Mouse (Mus musculus): ENCODE measurements around the gene Scg3. TPM values are rescaled to one million over a fixed set of nuclear protein-coding genes. Genes with fewer than 3 reads are reported as not detected.
A peak's percentile ranks its signal among the peaks of the same experiment; 100 is the strongest.
"Not testable (repeated sequence)": the region's sequence is repeated elsewhere in the genome, so short reads cannot be mapped to it uniquely, and the experiment has no call there.

Gene Scg3
- polyA plus RNA-seq, 1 experiment from 2014 or later = 0.57 TPM

DNA sequence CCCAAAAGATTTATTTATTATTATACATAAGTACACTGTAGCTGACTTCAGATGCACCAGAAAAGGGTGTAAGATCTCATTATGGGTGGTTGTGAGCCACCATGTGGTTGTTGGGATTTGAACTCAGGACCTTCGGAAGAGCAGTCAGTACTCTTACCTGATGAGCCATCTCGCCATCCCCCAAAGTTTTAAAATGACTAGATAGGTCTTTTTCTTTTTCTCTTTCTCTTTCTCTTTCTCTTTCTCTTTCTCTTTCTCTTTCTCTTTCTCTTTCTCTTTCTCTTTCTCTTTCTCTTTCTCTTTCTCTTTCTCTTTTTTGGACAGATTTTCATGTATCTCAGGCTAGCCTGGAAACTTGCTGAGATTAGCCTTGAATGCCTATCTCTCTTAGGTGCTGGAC is 64.1 kb downstream of the Scg3 start:
- H3K36me3 ChIP-seq; H3K4me1 ChIP-seq; H3K9me3 ChIP-seq; H3K4me3 ChIP-seq; H3K27ac ChIP-seq; DNase-seq (ENCODE audit: low spot score): not testable (repeated sequence)
- H3K27me3 ChIP-seq (ENCODE audit: insufficient read depth, poor library complexity, severe bottlenecking) = peaks cover 10% of the 10 kb centered on the region; the same call in 1 of the 2 replicates
- 91% methylated on average over 2 of the region's 2 CpGs for WGBS

GRCm38 (mm10) chr9:75618836-75619400 is 64.9 kb downstream of the Scg3 start:
- Histone ChIP-seq H3K9me3 (no peaks in the 10 kb centered on the region), H3K36me3 (no peaks in the 10 kb centered on the region), H3K4me3 (no peak overlapping the region), H3K4me1 (no peaks in the 10 kb centered on the region), H3K27ac (no peak overlapping the region), H3K27me3 (ENCODE audit: insufficient read depth, poor library complexity, severe bottlenecking) (peaks cover 2% of the 10 kb centered on the region; the same call in 1 of the 2 replicates)
- DNase-seq (ENCODE audit: low spot score) = no peak
- 81% methylated on average over 6 of the region's 6 CpGs for WGBS

- no peak overlapping the region for H3K27ac ChIP-seq
- no peak for DNase-seq (ENCODE audit: low spot score)
- H3K36me3 ChIP-seq = no peaks in the 10 kb centered on the region
- no peak overlapping the region for H3K4me3 ChIP-seq
- no peaks in the 10 kb centered on the region for H3K27me3 ChIP-seq (ENCODE audit: insufficient read depth, poor library complexity, severe bottlenecking)
- H3K9me3 ChIP-seq = no peaks in the 10 kb centered on the region
- WGBS = 64% methylated on average over 3 of the region's 3 CpGs
- H3K4me1 ChIP-seq = no peaks in the 10 kb centered on the region
Measured at GRCm38 (mm10) chr9:75616560-75616959, 67.3 kb downstream of the Scg3 start.

- Histone ChIP-seq H3K27ac (peak within 1 kb of the TSS; percentile 82), H3K27me3 (ENCODE audit: insufficient read depth, poor library complexity, severe bottlenecking) (peaks cover 4% of the 10 kb centered on the region; the same call in 1 of the 2 replicates), H3K4me1 (peaks cover 5% of the 10 kb centered on the region; the same call in 1 of the 2 replicates), H3K4me3 (peak within 1 kb of the TSS; percentile 86), H3K9me3 (no peaks in the 10 kb centered on the region), H3K36me3 (no peaks in the 10 kb centered on the region)
- WGBS = under 1% methylated on average over 74 of the region's 74 CpGs
- peak; percentile 77 for DNase-seq (ENCODE audit: low spot score)
Measured at GRCm38 (mm10) chr9:75610571-75611493, 73.0 kb downstream of the Scg3 start, which contains the start of gene Tmod2. Gene Tmod2 (minus strand): TSS chr9:75611325.

GRCm38 (mm10) chr9:75609965-75610364 is 73.9 kb downstream of the Scg3 start:
- 27% methylated on average over 16 of the region's 16 CpGs for WGBS
- Histone ChIP-seq H3K36me3 (no peaks in the 10 kb centered on the region), H3K9me3 (no peaks in the 10 kb centered on the region), H3K27ac (no peak overlapping the region), H3K4me3 (peak overlapping the region; percentile 86), H3K27me3 (ENCODE audit: insufficient read depth, poor library complexity, severe bottlenecking) (peaks cover 4% of the 10 kb centered on the region; the same call in 1 of the 2 replicates), H3K4me1 (peaks cover 5% of the 10 kb centered on the region; the same call in 1 of the 2 replicates)
- DNase-seq (ENCODE audit: low spot score) = no peak

GRCm38 (mm10) chr9:75609505-75609904 is 74.4 kb downstream of the Scg3 start:
- Histone ChIP-seq H3K27ac (no peak overlapping the region), H3K27me3 (ENCODE audit: insufficient read depth, poor library complexity, severe bottlenecking) (peaks cover 4% of the 10 kb centered on the region; the same call in 1 of the 2 replicates), H3K4me3 (no peak overlapping the region), H3K9me3 (no peaks in the 10 kb centered on the region), H3K36me3 (no peaks in the 10 kb centered on the region), H3K4me1 (peaks cover 5% of the 10 kb centered on the region; the same call in 1 of the 2 replicates)
- 32% methylated on average over 1 of the region's 1 CpGs for WGBS
- no peak for DNase-seq (ENCODE audit: low spot score)

DNA sequence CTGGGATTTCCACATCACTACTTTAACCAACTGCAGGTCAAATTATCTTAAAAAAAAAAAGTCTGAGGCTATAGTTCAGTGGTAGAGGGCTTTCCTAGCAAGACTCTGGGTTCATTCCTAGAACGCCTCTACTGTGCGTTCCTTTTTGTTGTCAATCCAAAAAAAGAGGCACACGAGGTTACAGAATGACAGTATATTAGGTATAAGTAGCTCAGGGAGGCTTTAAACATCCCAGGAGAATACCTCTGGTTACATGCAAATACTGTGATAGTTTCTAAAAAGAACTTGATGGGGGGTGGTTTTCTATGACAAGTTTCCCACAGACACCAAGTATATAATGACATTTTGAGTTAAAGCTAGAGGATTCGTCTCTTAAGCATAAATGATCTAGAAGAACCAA is 76.4 kb downstream of the Scg3 start:
- Histone ChIP-seq H3K27me3 (ENCODE audit: insufficient read depth, poor library complexity, severe bottlenecking) (peaks cover 4% of the 10 kb centered on the region; the same call in 1 of the 2 replicates), H3K27ac (no peak overlapping the region), H3K4me3 (no peak overlapping the region), H3K36me3 (no peaks in the 10 kb centered on the region), H3K9me3 (no peaks in the 10 kb centered on the region), H3K4me1 (peaks cover 5% of the 10 kb centered on the region; the same call in 1 of the 2 replicates)
- no peak for DNase-seq (ENCODE audit: low spot score)
- WGBS = 84% methylated on average over 4 of the region's 4 CpGs

DNA sequence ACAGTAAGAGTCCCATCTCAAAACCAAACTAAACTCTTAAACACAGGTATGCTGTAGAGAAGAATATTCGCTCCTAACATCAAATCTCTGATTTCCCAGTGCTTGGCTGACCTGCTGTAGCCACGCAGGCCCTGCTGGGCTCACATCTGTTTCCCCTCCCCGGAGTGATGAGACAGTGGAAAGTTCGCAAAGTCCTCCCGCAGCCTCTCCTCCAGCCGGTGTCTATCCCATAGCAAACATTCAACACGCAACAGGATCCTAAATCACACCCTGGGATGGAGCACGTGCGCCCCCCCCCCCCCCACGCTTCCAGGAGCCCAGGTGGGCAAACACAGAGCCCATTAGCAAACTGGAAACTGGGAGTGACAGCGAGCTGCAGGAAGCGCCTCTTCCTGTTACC is 82.3 kb downstream of the Scg3 start:
- H3K4me3 ChIP-seq = peak overlapping the region; percentile 12; the same call in 1 of the 2 replicates
- H3K4me1 ChIP-seq = 0 out of 2 replicates have a peak, but pooled peaks cover 11% of the 10 kb centered on the region
- no peaks in the 10 kb centered on the region for H3K27me3 ChIP-seq (ENCODE audit: insufficient read depth, poor library complexity, severe bottlenecking)
- H3K36me3 ChIP-seq = no peaks in the 10 kb centered on the region
- no peak for DNase-seq (ENCODE audit: low spot score)
- 30% methylated on average over 12 of the region's 12 CpGs for WGBS
- H3K27ac ChIP-seq = no peak overlapping the region; the same call in 1 of the 2 replicates
- no peaks in the 10 kb centered on the region for H3K9me3 ChIP-seq

DNA sequence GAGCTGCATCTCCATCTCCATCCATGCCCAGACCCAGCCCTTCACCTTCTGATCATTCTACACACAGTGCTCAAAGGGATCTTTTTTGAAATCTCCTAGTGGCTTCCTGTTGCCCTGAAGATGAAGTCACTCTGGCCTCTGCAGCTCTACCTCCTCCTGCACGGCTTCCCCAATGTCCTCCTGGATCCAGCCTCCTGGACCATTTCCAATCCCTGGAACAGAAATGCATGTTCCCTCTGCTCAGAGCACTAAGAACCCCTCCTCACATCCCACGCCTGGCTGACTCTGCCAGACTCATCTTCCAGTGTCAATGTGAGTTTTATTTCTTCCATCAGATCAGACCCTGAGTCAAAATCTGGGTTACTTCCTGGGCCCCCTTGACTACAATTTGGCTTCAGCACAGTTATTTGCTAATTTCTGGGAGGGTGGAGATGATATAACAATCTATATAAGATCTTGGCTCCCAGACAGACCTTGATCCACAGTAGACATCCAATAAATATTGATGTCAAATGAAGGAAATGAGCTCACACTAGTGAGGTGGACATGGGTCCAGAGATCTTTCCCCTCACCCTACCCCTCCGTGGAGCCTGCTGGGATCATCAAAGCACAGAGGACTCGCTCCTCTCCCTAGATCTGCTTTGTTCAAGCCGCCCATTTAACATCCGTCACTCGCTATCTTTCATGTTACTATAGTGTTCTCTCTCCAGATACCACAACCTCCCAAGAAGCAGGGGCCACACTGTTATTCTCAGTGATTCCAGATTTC is 83.5 kb downstream of the Scg3 start:
- Histone ChIP-seq H3K36me3 (no peaks in the 10 kb centered on the region), H3K27me3 (ENCODE audit: insufficient read depth, poor library complexity, severe bottlenecking) (no peaks in the 10 kb centered on the region), H3K9me3 (no peaks in the 10 kb centered on the region), H3K4me1 (0 out of 2 replicates have a peak, but pooled peaks cover 11% of the 10 kb centered on the region), H3K27ac (no peak overlapping the region), H3K4me3 (no peak overlapping the region)
- no peak for DNase-seq (ENCODE audit: low spot score)
- WGBS = 66% methylated on average over 7 of the region's 7 CpGs

DNA sequence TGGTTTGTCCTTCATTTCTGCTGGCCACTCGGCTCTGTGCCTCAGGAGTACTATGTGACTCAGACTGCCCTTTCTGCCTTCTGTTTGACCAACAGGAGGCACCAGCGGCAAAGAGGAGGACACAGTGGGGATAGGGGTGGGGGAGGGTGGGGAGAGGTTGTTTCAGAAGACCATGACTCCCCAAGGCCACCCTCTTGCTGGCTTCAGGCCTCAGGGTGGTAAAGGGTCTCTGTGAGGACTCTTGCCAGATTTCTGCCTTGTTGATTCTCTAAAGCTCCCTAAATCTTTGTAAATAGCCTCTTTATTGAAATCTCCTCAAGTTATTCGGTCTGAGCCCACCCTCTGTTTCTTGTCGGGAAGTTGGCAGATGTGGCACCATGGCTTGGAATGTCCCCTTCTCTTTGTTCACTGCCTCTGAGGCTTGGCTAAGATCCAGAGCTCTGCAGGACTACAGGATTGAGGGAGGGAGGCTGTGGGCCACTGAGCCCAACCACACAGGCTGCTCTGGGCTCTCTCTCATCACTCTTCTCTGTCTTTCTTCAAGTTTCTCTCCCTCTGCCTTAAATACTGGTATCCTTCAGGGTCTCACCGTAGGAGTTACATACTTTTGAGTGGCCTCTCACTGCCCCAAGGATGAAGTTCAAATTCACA is 84.5 kb downstream of the Scg3 start:
- H3K27ac ChIP-seq = no peak overlapping the region
- no peaks in the 10 kb centered on the region for H3K36me3 ChIP-seq
- no peaks in the 10 kb centered on the region for H3K27me3 ChIP-seq (ENCODE audit: insufficient read depth, poor library complexity, severe bottlenecking)
- peak; percentile 77 for DNase-seq (ENCODE audit: low spot score)
- H3K9me3 ChIP-seq = no peaks in the 10 kb centered on the region
- H3K4me3 ChIP-seq = no peak overlapping the region
- WGBS = 47% methylated on average over 5 of the region's 5 CpGs
- 0 out of 2 replicates have a peak, but pooled peaks cover 11% of the 10 kb centered on the region for H3K4me1 ChIP-seq

GRCm38 (mm10) chr9:75597596-75597995 is 86.3 kb downstream of the Scg3 start:
- H3K9me3 ChIP-seq = no peaks in the 10 kb centered on the region
- H3K36me3 ChIP-seq = no peaks in the 10 kb centered on the region
- DNase-seq (ENCODE audit: low spot score) = no peak
- H3K4me3 ChIP-seq = no peak overlapping the region
- 82% methylated on average over 4 of the region's 4 CpGs for WGBS
- H3K27me3 ChIP-seq (ENCODE audit: insufficient read depth, poor library complexity, severe bottlenecking) = no peaks in the 10 kb centered on the region
- no peak overlapping the region for H3K27ac ChIP-seq
- H3K4me1 ChIP-seq = 0 out of 2 replicates have a peak, but pooled peaks cover 11% of the 10 kb centered on the region

DNA sequence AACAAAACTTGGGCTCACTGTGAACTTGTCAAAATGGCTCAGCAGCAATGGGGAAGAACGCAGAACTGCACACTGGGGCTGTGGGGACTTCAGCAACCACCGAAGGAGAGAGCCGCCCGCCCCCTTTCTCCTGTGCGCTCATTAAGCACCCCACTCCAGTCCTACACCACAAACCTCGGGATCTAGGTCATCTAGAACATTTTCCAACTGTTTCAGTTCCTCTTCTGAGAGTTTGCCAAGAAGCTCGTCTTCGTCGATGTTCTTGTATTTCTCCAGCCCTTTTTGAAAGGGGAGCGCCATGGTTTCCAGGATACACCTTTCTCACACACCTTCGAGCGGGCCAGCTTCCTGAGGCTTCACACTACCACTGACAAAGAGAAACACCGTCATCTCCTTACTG is 86.8 kb downstream of the Scg3 start:
- Histone ChIP-seq H3K36me3 (0 out of 2 replicates have a peak, but pooled peaks cover 2% of the 10 kb centered on the region), H3K9me3 (no peaks in the 10 kb centered on the region), H3K4me3 (no peak overlapping the region), H3K4me1 (0 out of 2 replicates have a peak, but pooled peaks cover 11% of the 10 kb centered on the region), H3K27me3 (ENCODE audit: insufficient read depth, poor library complexity, severe bottlenecking) (no peaks in the 10 kb centered on the region), H3K27ac (no peak overlapping the region)
- DNase-seq (ENCODE audit: low spot score) = no peak
- WGBS = 87% methylated on average over 13 of the region's 13 CpGs
